Mouse (Mus musculus) liver, adult 2 months (tissue): ENCODE results near the gene Gm3618. TPM values are rescaled to one million over a fixed set of nuclear protein-coding genes. Genes with fewer than 3 reads are reported as not detected.
"Not testable (repeated sequence)": the region's sequence is repeated elsewhere in the genome, so short reads cannot be mapped to it uniquely, and the experiment has no call there.

Source experiments
- DNase-seq: peaks from one replicate; pipeline ENCODE4 v3.0.0-alpha.2; 2011; ENCODE audit warnings: low read depth, low spot score; ENCODE audit errors: extremely low read depth
- H3K27ac ChIP-seq: fragments of 200-500 bp; replicated peaks from 2 replicates; pipeline ENCODE4 v1.5.1; 2012; ENCODE audit warnings: low read depth, mild to moderate bottlenecking, control low read depth, inconsistent platforms, low read length; ENCODE audit not compliant: insufficient read depth
- H3K27me3 ChIP-seq: fragments of 200-500 bp; 2 replicates; pipeline ENCODE4 v1.6.1; 2012; ENCODE audit warnings: mild to moderate bottlenecking, moderate library complexity, low read length, inconsistent platforms; ENCODE audit not compliant: control insufficient read depth, insufficient read depth
- H3K36me3 ChIP-seq: fragments of 200-500 bp; 2 replicates; pipeline ENCODE4 v1.6.1; 2012; ENCODE audit warnings: low read length, inconsistent platforms; ENCODE audit not compliant: control insufficient read depth, insufficient read depth
- H3K4me1 ChIP-seq: fragments of 200-500 bp; 2 replicates; pipeline ENCODE4 v1.6.1; 2011; ENCODE audit warnings: low read length; ENCODE audit not compliant: control insufficient read depth, insufficient read depth
- H3K4me3 ChIP-seq: fragments of 200-500 bp; 2 replicates; pipeline ENCODE4 v1.5.1; 2011; ENCODE audit warnings: low read depth, mild to moderate bottlenecking, control low read depth, low read length, moderate library complexity; ENCODE audit not compliant: insufficient read depth
- H3K79me2 ChIP-seq: fragments of 200-500 bp; 2 replicates; pipeline ENCODE4 v1.6.1; 2012; ENCODE audit warnings: inconsistent platforms, mild to moderate bottlenecking, low read length, moderate library complexity; ENCODE audit not compliant: control insufficient read depth, insufficient read depth
- H3K9ac ChIP-seq: fragments of 200-500 bp; 2 replicates; pipeline ENCODE4 v1.6.1; 2012; ENCODE audit warnings: low read depth, mild to moderate bottlenecking, control low read depth, inconsistent platforms, low read length
- WGBS: fragments of 180-500 bp; shearing (Covaris S2); methylation state at CpG from one replicate; pipeline ENCODE4 v1.1.7; 2018; 5-methylcytosine and 5-hydroxymethylcytosine counted together
- polyA plus RNA-seq: library from polyadenylated mRNA; depleted of rRNA; stranded (reverse); fragments of >200 nt; gene quantifications from 2 replicates; pipeline ENCODE4 v1.2.3, GENCODE M21; 2012; rRNA removed
- total RNA-seq: library from RNA; depleted of rRNA; stranded (reverse); fragments of >200 nt; gene quantifications from 2 replicates; pipeline ENCODE4 v1.2.3, GENCODE M21; 2014; rRNA removed

Gene Gm3618
- not detected in 2 replicates for total RNA-seq
- not detected in 2 replicates for polyA plus RNA-seq

- no CpG with 5 or more reads among the region's 10 CpGs for WGBS
- not testable (repeated sequence) for H3K27ac ChIP-seq, DNase-seq, H3K27me3 ChIP-seq, H3K9ac ChIP-seq, H3K79me2 ChIP-seq, H3K36me3 ChIP-seq, H3K4me1 ChIP-seq, H3K4me3 ChIP-seq
These were observed at the start of gene Gm3618 for GRCm38 (mm10) chr14:6343578-6343977. Gene Gm3618, minus strand, starts transcription at chr14:6343678.

GRCm38 (mm10) chr14:6390219-6390618 lies 46.7 kb upstream of the Gm3618 start, which contains the start of gene Gm16440:
Gene Gm16440, minus strand, starts transcription at chr14:6390319.
- H3K36me3 ChIP-seq, H3K4me3 ChIP-seq, H3K9ac ChIP-seq, H3K4me1 ChIP-seq, H3K79me2 ChIP-seq, H3K27ac ChIP-seq, H3K27me3 ChIP-seq, DNase-seq: not testable (repeated sequence)
- 89% methylated on average over 2 of the region's 4 CpGs for WGBS

GRCm38 (mm10) chr14:6304743-6305142 lies 38.7 kb downstream of the Gm3618 start, which contains the start of gene Gm21103:
Gene Gm21103, minus strand, starts transcription at chr14:6304843.
- H3K4me3 ChIP-seq, H3K27ac ChIP-seq, H3K9ac ChIP-seq, H3K27me3 ChIP-seq, H3K36me3 ChIP-seq, DNase-seq, H3K4me1 ChIP-seq, H3K79me2 ChIP-seq: not testable (repeated sequence)
- 84% methylated on average over 2 of the region's 2 CpGs for WGBS

GRCm38 (mm10) chr14:6286931-6287715 lies 56.4 kb downstream of the Gm3618 start, which contains the start of gene Gm3411:
Gene Gm3411, minus strand, starts transcription at chr14:6287250.
- H3K27me3 ChIP-seq, H3K4me3 ChIP-seq, H3K27ac ChIP-seq, DNase-seq, H3K4me1 ChIP-seq, H3K79me2 ChIP-seq, H3K9ac ChIP-seq, H3K36me3 ChIP-seq: not testable (repeated sequence)
- 3% methylated on average over 46 of the region's 57 CpGs for WGBS

Other genes starting within 250 kb of the Gm3618 start
- not detected in 2 replicates for gene Gm8206, start 249.7 kb downstream of the Gm3618 start, total RNA-seq
- gene Gm8206, start 249.7 kb downstream of the Gm3618 start, polyA plus RNA-seq: not detected in 2 replicates
- not detected in 2 replicates for gene Gm3468, start 235.0 kb downstream of the Gm3618 start, total RNA-seq
- not detected in 2 replicates for gene Gm3468, start 235.0 kb downstream of the Gm3618 start, polyA plus RNA-seq
- not detected in 2 replicates for gene Gm3476, start 217.9 kb downstream of the Gm3618 start, total RNA-seq
- not detected in 2 replicates for gene Gm3476, start 217.9 kb downstream of the Gm3618 start, polyA plus RNA-seq
- not detected in 2 replicates for gene Gm21560, start 124.4 kb downstream of the Gm3618 start, total RNA-seq
- gene Gm21560, start 124.4 kb downstream of the Gm3618 start, polyA plus RNA-seq: not detected in 2 replicates
- gene Gm3411, start 56.4 kb downstream of the Gm3618 start, total RNA-seq: not detected in 2 replicates
- gene Gm3411, start 56.4 kb downstream of the Gm3618 start, polyA plus RNA-seq: not detected in 2 replicates
- not detected in 2 replicates for gene Gm21103, start 38.8 kb downstream of the Gm3618 start, total RNA-seq
- gene Gm21103, start 38.8 kb downstream of the Gm3618 start, polyA plus RNA-seq: not detected in 2 replicates
- not detected in 2 replicates for gene Gm16440, start 46.6 kb upstream of the Gm3618 start, total RNA-seq
- gene Gm16440, start 46.6 kb upstream of the Gm3618 start, polyA plus RNA-seq: not detected in 2 replicates
- gene Gm3591, start 68.8 kb upstream of the Gm3618 start, total RNA-seq: not detected in 2 replicates
- not detected in 2 replicates for gene Gm3591, start 68.8 kb upstream of the Gm3618 start, polyA plus RNA-seq
- not detected in 2 replicates for gene Gm3594, start 100.9 kb upstream of the Gm3618 start, total RNA-seq
- not detected in 2 replicates for gene Gm3594, start 100.9 kb upstream of the Gm3618 start, polyA plus RNA-seq
- gene Gm8356, start 193.6 kb upstream of the Gm3618 start, total RNA-seq: not detected in 2 replicates
- not detected in 2 replicates for gene Gm8356, start 193.6 kb upstream of the Gm3618 start, polyA plus RNA-seq
- gene Gm3629, start 246.9 kb upstream of the Gm3618 start, total RNA-seq: not detected in 2 replicates
- not detected in 2 replicates for gene Gm3629, start 246.9 kb upstream of the Gm3618 start, polyA plus RNA-seq